Mouse (Mus musculus) liver, embryonic 12.5 days (tissue): Measurements from ENCODE around the gene Pax9. TPM values are rescaled to one million over a fixed set of nuclear protein-coding genes. Genes with fewer than 3 reads are reported as not detected.

Experiments
- ATAC-seq: fragments of 200-750 bp; cut with Nextera tagmentation; 2 replicates; pipeline ENCODE4 v1.8.0; 2017; ENCODE audit warnings: moderate number of reproducible peaks, mild to moderate bottlenecking, moderate library complexity
- H3K27ac ChIP-seq: fragments of 300-500 bp; sonication (generic); 2 replicates; pipeline ENCODE4 v1.5.1; 2016; ENCODE audit warnings: mild to moderate bottlenecking
- H3K27me3 ChIP-seq: fragments of 300-500 bp; sonication (generic); replicated peaks from 2 replicates; pipeline ENCODE4 v1.6.1; 2016; ENCODE audit warnings: mild to moderate bottlenecking, moderate library complexity
- H3K36me3 ChIP-seq: fragments of 300-500 bp; sonication (generic); 2 replicates; pipeline ENCODE4 v1.6.1; 2016; ENCODE audit warnings: mild to moderate bottlenecking, moderate library complexity
- H3K4me1 ChIP-seq: fragments of 300-500 bp; sonication (generic); 2 replicates; pipeline ENCODE4 v1.6.1; 2016
- H3K4me2 ChIP-seq: fragments of 300-500 bp; sonication (generic); 2 replicates; pipeline ENCODE4 v1.6.1; 2016; ENCODE audit warnings: mild to moderate bottlenecking, moderate library complexity
- H3K4me3 ChIP-seq: fragments of 300-500 bp; sonication (generic); 2 replicates; pipeline ENCODE4 v1.5.1; 2016; ENCODE audit warnings: mild to moderate bottlenecking, moderate library complexity
- H3K9ac ChIP-seq: fragments of 300-500 bp; sonication (generic); 2 replicates; pipeline ENCODE4 v1.6.1; 2016; ENCODE audit warnings: mild to moderate bottlenecking, moderate library complexity
- H3K9me3 ChIP-seq: fragments of 300-500 bp; sonication (generic); replicated peaks from 2 replicates; pipeline ENCODE4 v1.6.1; 2016; ENCODE audit warnings: mild to moderate bottlenecking, moderate library complexity
- WGBS: fragments of 180-500 bp; shearing (Covaris S2); methylation state at CpG from one replicate; pipeline ENCODE4 v1.1.7; 2016; ENCODE audit not compliant: insufficient replicate concordance; 5-methylcytosine and 5-hydroxymethylcytosine counted together
- polyA plus RNA-seq: library from polyadenylated mRNA; unstranded; fragments of >200 nt; fragmentation: Nextera tagmentation; extraction: Ambion mirVana; gene quantifications from 2 replicates; pipeline ENCODE4 v1.2.1, GENCODE M21; 2016

Pax9 gene
- polyA plus RNA-seq, result 0.26 and 0.32 TPM in 2 replicates

DNA sequence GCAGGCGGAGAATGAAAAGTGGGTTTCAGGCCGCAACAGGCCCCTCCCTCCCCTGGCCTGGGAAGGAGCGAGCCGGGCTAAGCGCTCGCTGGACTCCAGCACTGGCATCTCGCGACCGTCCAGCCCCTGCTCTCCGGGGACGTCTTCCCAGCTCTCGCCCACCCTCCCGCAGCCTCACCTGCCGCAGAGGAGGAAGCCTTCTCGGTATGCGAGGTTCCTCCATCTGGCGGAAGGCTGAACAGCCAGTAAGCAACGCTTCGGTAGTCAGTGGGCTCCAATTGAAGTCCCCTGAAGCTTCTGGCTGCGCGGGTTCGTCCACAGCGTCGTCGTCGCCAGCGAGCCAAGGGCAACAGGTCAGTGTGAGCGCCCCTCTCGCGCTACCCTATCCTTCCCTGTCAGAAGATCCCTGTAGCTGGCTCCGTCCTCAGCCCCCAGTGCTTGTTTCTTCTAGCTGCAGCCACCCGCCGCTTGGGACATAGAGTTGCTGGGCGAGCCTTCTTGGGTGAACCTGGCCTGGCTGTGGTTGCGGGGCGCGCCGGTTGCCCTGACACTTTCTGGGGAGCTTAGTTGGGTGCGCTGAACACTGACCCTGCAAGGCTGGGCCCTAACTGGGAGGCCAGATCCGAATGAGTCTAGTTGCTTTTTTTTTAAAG lies at the start of gene Pax9:
Gene Pax9 (plus strand): TSS at position 341 of the 653 bp plus-strand sequence.
- peak within 1 kb of the TSS; percentile 28; the same call in 1 of the 2 replicates for H3K4me2 ChIP-seq
- no peak within 1 kb of the TSS for H3K9ac ChIP-seq
- H3K36me3 ChIP-seq, result no peaks in the 10 kb centered on the region
- no peaks in the 10 kb centered on the region for H3K9me3 ChIP-seq
- 0 out of 2 replicates have a peak within 1 kb of the TSS, but pooled peaks have one; percentile 9 for H3K4me3 ChIP-seq
- H3K27ac ChIP-seq, result no peak within 1 kb of the TSS
- H3K4me1 ChIP-seq, result peaks cover 19% of the 10 kb centered on the region
- under 1% methylated on average over 40 of the region's 40 CpGs for WGBS
- no peak for ATAC-seq
- peaks cover 98% of the 10 kb centered on the region for H3K27me3 ChIP-seq

DNA sequence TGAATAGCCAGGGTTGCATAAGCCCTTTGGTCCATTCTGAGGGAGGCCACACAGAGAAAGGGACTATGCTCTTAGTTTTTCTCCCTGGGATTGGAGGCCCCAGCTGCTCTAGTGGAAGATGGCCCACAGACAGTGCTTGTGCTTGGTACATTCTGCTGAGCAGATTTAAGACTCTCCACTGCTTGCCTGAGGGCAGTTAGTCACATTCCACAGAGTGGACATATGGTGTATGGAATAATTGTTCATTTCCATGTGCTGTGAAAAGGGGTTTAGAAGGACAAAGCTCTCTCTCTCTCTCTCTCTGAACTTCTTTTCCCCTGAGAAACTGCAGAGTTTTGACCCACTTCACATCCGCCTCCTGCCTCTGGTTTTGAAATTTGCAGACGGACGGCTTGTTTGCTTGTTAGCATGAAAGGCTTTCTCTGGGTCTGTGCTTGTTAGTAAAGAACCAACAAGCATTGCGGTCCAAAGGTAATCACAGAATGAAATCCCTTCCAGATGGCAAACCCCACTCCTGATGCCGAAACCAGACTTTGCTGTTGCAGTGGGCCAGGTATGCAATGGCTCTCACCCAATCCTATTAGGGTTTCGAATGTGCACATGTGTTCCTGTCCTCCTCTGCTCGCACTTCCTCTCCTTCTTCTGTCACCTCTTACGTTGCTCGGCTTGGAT lies 22.0 kb upstream of the Pax9 start:
- Histone ChIP-seq H3K9me3 (no peaks in the 10 kb centered on the region), H3K27me3 (peaks cover 10% of the 10 kb centered on the region), H3K27ac (no peak overlapping the region), H3K36me3 (no peaks in the 10 kb centered on the region), H3K4me1 (no peaks in the 10 kb centered on the region), H3K4me3 (no peak overlapping the region), H3K4me2 (no peak overlapping the region), H3K9ac (no peak overlapping the region)
- 75% methylated on average over 9 of the region's 9 CpGs for whole genome bisulfite sequencing
- no peak for ATAC-seq

DNA sequence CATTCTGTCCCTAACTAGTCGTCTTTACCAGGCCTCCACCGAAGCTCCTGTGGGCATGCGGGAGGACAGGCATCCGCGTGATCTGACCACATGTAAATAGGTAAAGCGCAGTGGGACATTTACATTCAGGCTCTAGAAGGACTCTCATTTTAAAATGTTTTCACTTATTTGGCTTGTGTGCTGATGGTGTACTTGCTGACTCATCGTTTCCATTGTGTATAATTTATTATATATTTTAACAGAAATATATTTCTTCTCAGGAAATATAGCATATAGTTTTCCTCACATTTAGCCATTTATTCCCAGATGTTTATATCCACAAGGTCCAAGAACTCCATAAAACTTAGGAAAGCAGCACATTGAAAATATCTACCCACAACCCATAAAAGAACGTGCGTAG lies 20.8 kb upstream of the Pax9 start:
- H3K27ac ChIP-seq, result no peak overlapping the region
- no peak overlapping the region for H3K4me3 ChIP-seq
- no peaks in the 10 kb centered on the region for H3K4me1 ChIP-seq
- no peak for ATAC-seq
- no peaks in the 10 kb centered on the region for H3K9me3 ChIP-seq
- H3K4me2 ChIP-seq, result no peak overlapping the region
- peaks cover 14% of the 10 kb centered on the region for H3K27me3 ChIP-seq
- no peak overlapping the region for H3K9ac ChIP-seq
- 78% methylated on average over 9 of the region's 9 CpGs for WGBS
- H3K36me3 ChIP-seq, result no peaks in the 10 kb centered on the region

DNA sequence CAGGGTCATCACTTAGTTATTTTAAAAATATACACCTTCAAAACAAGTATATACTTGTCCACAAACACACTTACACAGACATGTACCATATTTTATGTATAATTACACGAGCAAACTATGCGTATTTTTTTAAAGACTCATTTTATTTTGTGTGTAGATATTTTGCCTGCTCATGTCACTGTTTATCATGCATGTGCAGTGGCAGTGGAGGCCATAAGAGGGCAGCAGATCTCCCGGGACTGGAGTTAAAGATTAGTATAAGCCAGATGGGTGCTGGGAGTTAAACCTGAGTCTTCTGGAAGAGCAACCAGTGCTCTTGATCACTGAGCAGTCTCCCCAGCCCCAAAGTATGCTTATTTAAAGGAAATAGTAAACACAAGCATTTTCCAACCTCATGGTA lies 16.8 kb upstream of the Pax9 start:
- Histone ChIP-seq H3K9me3 (no peaks in the 10 kb centered on the region), H3K36me3 (no peaks in the 10 kb centered on the region), H3K4me3 (no peak overlapping the region), H3K27ac (no peak overlapping the region), H3K4me2 (no peak overlapping the region), H3K27me3 (peaks cover 41% of the 10 kb centered on the region), H3K4me1 (no peaks in the 10 kb centered on the region), H3K9ac (no peak overlapping the region)
- 15% methylated on average over 3 of the region's 3 CpGs for WGBS
- no peak for ATAC-seq

DNA sequence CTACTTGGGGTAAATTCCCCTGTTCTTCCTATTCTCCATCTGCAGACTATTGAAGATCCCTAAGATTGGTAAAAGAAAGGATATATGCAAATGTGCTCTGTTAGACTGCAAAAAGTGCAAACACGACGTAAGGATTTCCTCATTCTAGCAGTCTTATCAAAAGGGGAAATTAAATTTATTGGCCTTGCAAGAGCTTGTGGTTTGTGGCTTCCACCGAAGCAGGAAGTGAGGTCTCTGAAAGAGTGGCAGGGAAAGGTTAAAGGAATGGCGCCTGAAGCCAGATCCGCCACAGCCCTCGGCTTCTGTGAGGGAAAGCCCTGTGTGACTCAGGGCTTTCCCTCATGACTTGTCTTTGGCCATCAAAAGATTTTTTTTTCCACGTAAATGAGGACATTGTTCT lies 13.9 kb upstream of the Pax9 start:
- Histone ChIP-seq H3K9ac (no peak overlapping the region), H3K4me2 (no peak overlapping the region), H3K4me1 (0 out of 2 replicates have a peak, but pooled peaks cover 6% of the 10 kb centered on the region), H3K4me3 (no peak overlapping the region), H3K27ac (no peak overlapping the region), H3K27me3 (peaks cover 70% of the 10 kb centered on the region), H3K9me3 (no peaks in the 10 kb centered on the region), H3K36me3 (no peaks in the 10 kb centered on the region)
- 12% methylated on average over 7 of the region's 7 CpGs for WGBS
- ATAC-seq, result no peak

DNA sequence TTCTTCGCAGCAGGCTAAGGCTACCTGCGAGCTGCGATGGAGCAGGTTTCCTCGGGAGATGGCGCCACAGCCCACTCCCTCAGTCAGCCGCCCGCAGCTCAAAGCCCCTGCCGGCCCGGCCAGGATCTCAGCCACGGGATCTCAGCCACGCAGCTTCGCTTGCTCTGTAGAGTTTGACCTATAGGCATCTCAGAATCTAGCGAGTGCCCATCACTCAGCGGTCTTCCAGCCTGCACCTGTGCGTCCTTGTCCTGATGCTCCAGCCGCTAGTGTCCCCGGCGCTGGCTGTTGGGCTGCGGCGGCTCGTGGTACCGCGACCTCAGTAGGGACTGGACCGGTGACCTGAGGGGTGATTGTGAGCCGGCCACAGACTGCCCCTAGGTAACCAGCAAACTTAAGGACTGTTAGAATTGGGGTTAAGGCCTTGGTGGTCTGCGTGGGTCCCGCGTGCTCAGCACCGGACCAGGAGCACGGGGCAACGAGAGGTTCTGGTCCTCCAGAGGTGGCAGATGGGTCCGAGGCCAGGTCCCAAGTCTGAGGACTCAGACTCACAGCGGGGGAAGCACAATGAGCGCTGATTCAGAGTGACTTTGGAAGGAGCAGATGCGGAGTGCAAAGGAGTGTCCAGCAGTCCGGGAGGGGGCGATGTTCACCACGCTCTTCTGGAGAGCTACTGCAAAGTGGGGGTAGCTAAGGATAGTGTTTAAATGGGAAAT lies 10.3 kb upstream of the Pax9 start:
- WGBS, result 4% methylated on average over 38 of the region's 38 CpGs
- no peak overlapping the region for H3K4me3 ChIP-seq
- 0 out of 2 replicates have a peak, but pooled peaks cover 6% of the 10 kb centered on the region for H3K4me1 ChIP-seq
- H3K4me2 ChIP-seq, result peak overlapping the region; percentile 44
- H3K27me3 ChIP-seq, result peaks cover 87% of the 10 kb centered on the region
- H3K9ac ChIP-seq, result no peak overlapping the region
- ATAC-seq, result no peak; the same call in 1 of the 2 replicates
- no peaks in the 10 kb centered on the region for H3K36me3 ChIP-seq
- H3K9me3 ChIP-seq, result no peaks in the 10 kb centered on the region
- H3K27ac ChIP-seq, result no peak overlapping the region

DNA sequence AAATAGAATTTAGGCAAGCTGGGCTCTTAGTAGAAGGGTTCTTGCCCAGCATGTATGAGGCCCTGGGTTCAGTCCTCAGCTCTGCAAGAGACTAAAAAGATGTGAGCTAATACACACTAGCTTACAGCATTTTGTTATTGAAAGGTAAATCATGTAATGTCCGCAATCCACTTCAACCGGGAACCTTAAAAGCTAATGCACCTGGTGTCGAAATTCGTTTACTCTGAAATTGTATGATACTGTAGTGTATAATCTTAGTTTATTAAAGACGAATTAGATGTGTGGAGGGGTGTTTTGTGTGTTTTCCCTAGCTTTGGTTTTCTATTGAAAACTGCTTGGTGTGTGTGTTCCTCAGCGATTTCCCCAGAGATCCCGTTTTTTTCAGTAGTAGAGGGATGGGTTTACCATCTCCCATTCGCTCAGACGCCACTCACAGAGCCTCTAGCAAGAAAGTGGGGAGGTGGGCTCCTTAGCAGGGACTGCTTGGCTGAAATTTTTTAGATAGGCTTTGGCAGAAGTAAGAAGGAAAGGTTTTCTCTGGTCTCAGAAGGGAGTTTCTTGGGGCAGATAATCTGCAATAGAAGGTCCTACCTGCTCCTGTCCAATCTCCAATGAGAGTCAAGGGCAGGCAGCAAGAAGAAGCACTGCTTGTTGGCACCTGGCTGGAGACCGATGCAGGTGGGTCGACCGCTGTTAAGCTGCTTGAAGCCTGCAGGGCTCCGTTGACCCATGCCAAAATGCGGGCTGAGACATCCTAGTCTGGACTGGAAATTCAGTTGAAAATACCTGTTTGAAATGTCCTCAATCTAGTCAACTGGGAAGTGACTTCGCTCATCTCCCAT lies 3.7 kb upstream of the Pax9 start:
- 7% methylated on average over 15 of the region's 15 CpGs for WGBS

DNA sequence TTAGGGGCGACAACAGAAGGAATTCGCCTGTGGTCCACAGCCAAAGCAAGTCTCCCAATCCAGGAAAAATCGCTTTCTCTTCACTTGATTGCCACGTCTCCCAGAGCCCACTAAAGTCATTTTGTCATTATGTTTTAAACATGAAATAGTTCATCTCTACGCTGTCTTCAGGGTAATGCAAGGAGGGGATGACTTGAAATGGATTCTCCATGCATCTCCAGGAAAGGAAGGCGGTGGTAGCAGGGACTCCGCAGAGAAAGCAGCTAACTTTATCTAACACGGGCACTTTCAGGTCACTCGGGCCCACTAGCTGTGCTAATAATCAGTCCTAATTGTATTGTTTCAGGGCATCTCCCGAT lies 3.1 kb upstream of the Pax9 start:
- peaks cover 94% of the 10 kb centered on the region for H3K27me3 ChIP-seq
- H3K4me3 ChIP-seq, result no peak overlapping the region
- WGBS, result 2% methylated on average over 10 of the region's 10 CpGs
- no peaks in the 10 kb centered on the region for H3K36me3 ChIP-seq
- 0 out of 2 replicates have a peak, but pooled peaks cover 5% of the 10 kb centered on the region for H3K4me1 ChIP-seq
- no peak for ATAC-seq
- H3K9me3 ChIP-seq, result no peaks in the 10 kb centered on the region
- no peak overlapping the region for H3K4me2 ChIP-seq
- H3K27ac ChIP-seq, result no peak overlapping the region
- H3K9ac ChIP-seq, result no peak overlapping the region

More for the DNA sequence above, 3.7 kb upstream of the Pax9 start:
- H3K4me1 ChIP-seq, result 0 out of 2 replicates have a peak, but pooled peaks cover 5% of the 10 kb centered on the region
- no peak overlapping the region for H3K4me2 ChIP-seq
- H3K9ac ChIP-seq, result no peak overlapping the region
- H3K27ac ChIP-seq, result no peak overlapping the region
- no peaks in the 10 kb centered on the region for H3K36me3 ChIP-seq
- no peak overlapping the region for H3K4me3 ChIP-seq
- peaks cover 94% of the 10 kb centered on the region for H3K27me3 ChIP-seq
- no peaks in the 10 kb centered on the region for H3K9me3 ChIP-seq
- no peak for ATAC-seq

DNA sequence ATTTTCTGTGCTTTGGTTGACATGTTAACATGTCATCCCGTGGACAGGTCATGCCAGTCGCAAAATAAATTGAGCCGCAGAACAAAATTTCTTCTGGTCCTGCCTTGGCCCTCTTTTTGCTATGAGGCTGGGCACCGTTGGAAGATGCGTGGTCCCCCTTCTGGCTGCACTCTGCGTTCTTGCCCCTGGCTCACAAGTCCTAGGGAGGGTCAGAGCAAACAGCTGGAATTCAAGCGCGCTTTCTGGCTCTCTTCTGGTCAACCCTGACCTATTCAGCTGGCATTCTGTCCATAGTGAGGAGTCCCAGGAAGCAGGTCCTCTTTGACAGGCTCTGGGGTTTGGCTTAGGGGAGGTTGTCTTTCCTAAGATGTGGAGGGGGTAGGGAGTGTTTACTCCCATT lies 2.6 kb upstream of the Pax9 start:
- 3% methylated on average over 8 of the region's 8 CpGs for WGBS
- no peak for ATAC-seq
- Histone ChIP-seq H3K4me1 (0 out of 2 replicates have a peak, but pooled peaks cover 5% of the 10 kb centered on the region), H3K36me3 (no peaks in the 10 kb centered on the region), H3K27ac (no peak overlapping the region), H3K9me3 (no peaks in the 10 kb centered on the region), H3K4me3 (no peak overlapping the region), H3K4me2 (no peak overlapping the region), H3K9ac (no peak overlapping the region), H3K27me3 (peaks cover 94% of the 10 kb centered on the region)

DNA sequence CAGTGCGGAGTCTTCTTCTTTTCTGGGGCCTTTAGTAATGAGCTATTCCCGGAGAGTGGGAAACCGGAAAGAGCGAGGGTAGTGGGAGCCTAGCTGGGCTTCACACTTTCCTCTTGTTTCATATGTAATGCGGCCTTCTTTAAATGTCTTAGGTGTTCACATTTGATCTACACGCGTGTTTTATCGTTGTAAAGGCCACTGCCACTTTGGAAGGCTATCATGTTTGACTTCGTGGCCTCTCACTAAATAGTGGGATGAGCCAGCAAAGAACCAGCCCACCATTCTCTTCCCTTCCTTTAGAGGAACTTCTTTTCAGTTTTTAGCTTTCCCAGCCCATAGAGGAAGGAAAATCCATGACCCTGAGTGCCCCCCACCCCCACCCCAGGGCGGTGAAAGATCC lies 2.2 kb upstream of the Pax9 start:
- WGBS, result 5% methylated on average over 10 of the region's 10 CpGs
- no peak overlapping the region for H3K9ac ChIP-seq
- H3K4me3 ChIP-seq, result no peak overlapping the region
- H3K36me3 ChIP-seq, result no peaks in the 10 kb centered on the region
- no peak for ATAC-seq
- no peak overlapping the region for H3K4me2 ChIP-seq
- H3K4me1 ChIP-seq, result 0 out of 2 replicates have a peak, but pooled peaks cover 5% of the 10 kb centered on the region
- no peak overlapping the region for H3K27ac ChIP-seq
- H3K9me3 ChIP-seq, result no peaks in the 10 kb centered on the region
- H3K27me3 ChIP-seq, result peaks cover 94% of the 10 kb centered on the region

DNA sequence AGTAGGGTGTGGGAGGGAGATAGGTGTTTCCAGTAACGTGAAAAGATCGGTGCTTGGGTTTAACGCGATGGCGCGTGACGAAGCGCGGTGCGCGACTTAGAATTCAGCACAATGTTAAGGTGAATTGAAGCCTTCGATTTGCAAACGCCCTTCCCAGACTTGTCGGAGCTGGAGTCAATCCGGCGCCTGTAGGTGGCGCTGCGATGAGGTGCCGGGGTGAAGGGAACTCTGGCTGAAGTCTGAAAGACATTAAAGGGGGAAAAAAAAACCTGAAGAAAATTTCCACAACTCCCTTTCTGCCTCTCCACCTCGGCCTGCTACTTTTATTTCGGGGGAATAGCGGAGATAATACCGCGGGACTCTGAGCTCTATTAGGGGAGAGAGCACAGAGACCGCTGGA lies 1.8 kb upstream of the Pax9 start:
- Histone ChIP-seq H3K4me3 (no peak overlapping the region), H3K27ac (no peak overlapping the region), H3K9ac (no peak overlapping the region), H3K4me1 (0 out of 2 replicates have a peak, but pooled peaks cover 5% of the 10 kb centered on the region), H3K4me2 (no peak overlapping the region), H3K9me3 (no peaks in the 10 kb centered on the region), H3K36me3 (no peaks in the 10 kb centered on the region), H3K27me3 (peaks cover 95% of the 10 kb centered on the region)
- under 1% methylated on average over 25 of the region's 25 CpGs for WGBS
- no peak for ATAC-seq
